Mouse (Mus musculus) intestine, postnatal 0 days (tissue): ENCODE results near the gene H2-M2. TPM values are rescaled to one million over a fixed set of nuclear protein-coding genes. Genes with fewer than 3 reads are reported as not detected.

Experiments
- ATAC-seq: fragments of 200-750 bp; cut with Nextera tagmentation; 2 replicates; pipeline ENCODE4 v1.8.0; 2017; ENCODE audit warnings: mild to moderate bottlenecking, moderate TSS enrichment, moderate library complexity
- H3K27ac ChIP-seq: fragments of 300-500 bp; sonication (generic); 2 replicates; pipeline ENCODE4 v1.5.1; 2014; ENCODE audit warnings: mild to moderate bottlenecking, low read depth, low read length, moderate library complexity
- H3K27me3 ChIP-seq: fragments of 300-500 bp; sonication (generic); replicated peaks from 2 replicates; pipeline ENCODE4 v1.6.1; 2014; ENCODE audit warnings: low read length, mixed read lengths; ENCODE audit not compliant: control insufficient read depth, insufficient read depth
- H3K36me3 ChIP-seq: fragments of 300-500 bp; sonication (generic); 2 replicates; pipeline ENCODE4 v1.6.1; 2014; ENCODE audit warnings: mild to moderate bottlenecking, moderate library complexity; ENCODE audit not compliant: control insufficient read depth, insufficient read depth
- H3K4me1 ChIP-seq: fragments of 300-500 bp; sonication (generic); replicated peaks from 2 replicates; pipeline ENCODE4 v1.6.1; 2014; ENCODE audit warnings: antibody characterized with exemption, low read length, mixed read lengths; ENCODE audit not compliant: control insufficient read depth, insufficient read depth
- H3K4me2 ChIP-seq: fragments of 300-500 bp; sonication (generic); replicated peaks from 2 replicates; pipeline ENCODE4 v1.6.1; 2014; ENCODE audit warnings: low read depth, mild to moderate bottlenecking, moderate library complexity
- H3K4me3 ChIP-seq: fragments of 300-500 bp; sonication (generic); 2 replicates; pipeline ENCODE4 v1.5.1; 2014; ENCODE audit warnings: low read depth, low read length
- H3K9ac ChIP-seq: fragments of 300-500 bp; sonication (generic); 2 replicates; pipeline ENCODE4 v1.6.1; 2014; ENCODE audit warnings: mild to moderate bottlenecking, low read depth, low read length
- H3K9me3 ChIP-seq: fragments of 300-500 bp; sonication (generic); 2 replicates; pipeline ENCODE4 v1.6.1; 2016; ENCODE audit warnings: mixed run types; ENCODE audit not compliant: control insufficient read depth
- CTCF ChIP-seq: sonication (generic); IDR thresholded peaks from 2 replicates; pipeline ENCODE4 v1.5.1; 2016; ENCODE audit warnings: low read depth, mild to moderate bottlenecking, control low read depth, antibody characterized with exemption, moderate library complexity
- WGBS: fragments of 180-500 bp; shearing (Covaris S2); extraction: QIAGEN DNeasy Blood & Tissue Kit; methylation state at CpG from one replicate; pipeline ENCODE4 v1.1.7; 2014; 5-methylcytosine and 5-hydroxymethylcytosine counted together
- polyA plus RNA-seq: library from polyadenylated mRNA; unstranded; fragments of >200 nt; fragmentation: Nextera tagmentation; extraction: Ambion mirVana; gene quantifications from 2 replicates; pipeline ENCODE4 v1.2.1, GENCODE M21; 2015

The H2-M2 gene
- polyA plus RNA-seq, 1 experiment from 2014 or later = 0.12 TPM

- ATAC-seq = no peak
- Histone ChIP-seq H3K4me1 (no peaks in the 10 kb centered on the region), H3K4me3 (no peak within 1 kb of the TSS), H3K27ac (no peak within 1 kb of the TSS), H3K9me3 (no peaks in the 10 kb centered on the region), H3K9ac (no peak within 1 kb of the TSS), H3K36me3 (no peaks in the 10 kb centered on the region), H3K4me2 (no peak within 1 kb of the TSS), H3K27me3 (no peaks in the 10 kb centered on the region)
- WGBS = 94% methylated on average over 1 of the region's 1 CpGs
- no peak for TF ChIP-seq CTCF
Measured at GRCm38 (mm10) chr17:37445180-37445579, 38.2 kb downstream of the H2-M2 start, which contains the start of gene Olfr108. Gene Olfr108 (plus strand): TSS chr17:37445480.

Other genes with a start within 250 kb of the H2-M2 start
- not detected in 2 replicates for gene Olfr97, start 246.2 kb downstream of the H2-M2 start, polyA plus RNA-seq
- not detected in 2 replicates for gene Olfr98, start 219.8 kb downstream of the H2-M2 start, polyA plus RNA-seq
- 2.9 and 3.4 TPM in 2 replicates for gene H2-M3, start 213.3 kb downstream of the H2-M2 start, polyA plus RNA-seq
- gene Olfr99, start 200.1 kb downstream of the H2-M2 start, polyA plus RNA-seq = 0.13 TPM in 1 of 2 replicates, not detected in the other
- not detected in 2 replicates for gene Olfr101, start 179.2 kb downstream of the H2-M2 start, polyA plus RNA-seq
- not detected in 2 replicates for gene Olfr102, start 166.5 kb downstream of the H2-M2 start, polyA plus RNA-seq
- not detected in 2 replicates for gene Olfr103, start 143.9 kb downstream of the H2-M2 start, polyA plus RNA-seq
- gene Olfr104-ps, start 124.0 kb downstream of the H2-M2 start, polyA plus RNA-seq = not detected in 2 replicates
- not detected in 2 replicates for gene Olfr105-ps, start 104.5 kb downstream of the H2-M2 start, polyA plus RNA-seq
- not detected in 2 replicates for gene Olfr106-ps, start 93.2 kb downstream of the H2-M2 start, polyA plus RNA-seq
- gene Olfr107, start 84.3 kb downstream of the H2-M2 start, polyA plus RNA-seq = not detected in 2 replicates
- not detected in 2 replicates for gene Olfr108, start 38.1 kb downstream of the H2-M2 start, polyA plus RNA-seq
- gene Olfr109, start 24.6 kb downstream of the H2-M2 start, polyA plus RNA-seq = not detected in 2 replicates
- gene Olfr110, start 8.9 kb upstream of the H2-M2 start, polyA plus RNA-seq = not detected in 2 replicates
- not detected in 2 replicates for gene Olfr111, start 24.5 kb upstream of the H2-M2 start, polyA plus RNA-seq
- not detected in 2 replicates for gene Olfr112, start 85.9 kb upstream of the H2-M2 start, polyA plus RNA-seq
- not detected in 2 replicates for gene Olfr113, start 94.1 kb upstream of the H2-M2 start, polyA plus RNA-seq
- not detected in 2 replicates for gene Olfr114, start 109.2 kb upstream of the H2-M2 start, polyA plus RNA-seq
- not detected in 2 replicates for gene Olfr115, start 143.6 kb upstream of the H2-M2 start, polyA plus RNA-seq
- gene Olfr116, start 143.6 kb upstream of the H2-M2 start, polyA plus RNA-seq = not detected in 2 replicates
- gene Olfr117, start 180.2 kb upstream of the H2-M2 start, polyA plus RNA-seq = not detected in 2 replicates
- not detected in 2 replicates for gene Olfr118, start 183.4 kb upstream of the H2-M2 start, polyA plus RNA-seq
- gene Olfr119, start 213.0 kb upstream of the H2-M2 start, polyA plus RNA-seq = not detected in 2 replicates
- gene Olfr120, start 238.3 kb upstream of the H2-M2 start, polyA plus RNA-seq = not detected in 2 replicates